Mouse (Mus musculus) cerebellum, adult 2 months (tissue): ENCODE measurements at regions not wholly inside any gene's neighbourhood (a gene's known extent, or its start where the extent isn't known, plus 50 kb on each side); places are given as distances from the start of the nearest gene placed in this dataset.

Experiments used
- CTCF ChIP-seq: fragments of 200-500 bp; IDR thresholded peaks from 2 replicates; pipeline ENCODE4 v1.5.1; 2011; ENCODE audit warnings: low read depth, mild to moderate bottlenecking, control low read depth, low read length, moderate library complexity, borderline replicate concordance; ENCODE audit not compliant: insufficient read depth
- POLR2A ChIP-seq: fragments of 200-500 bp; IDR thresholded peaks from 2 replicates; pipeline ENCODE4 v1.6.1; 2011; ENCODE audit warnings: low read length, control low read depth, borderline replicate concordance; ENCODE audit not compliant: insufficient read depth

DNA sequence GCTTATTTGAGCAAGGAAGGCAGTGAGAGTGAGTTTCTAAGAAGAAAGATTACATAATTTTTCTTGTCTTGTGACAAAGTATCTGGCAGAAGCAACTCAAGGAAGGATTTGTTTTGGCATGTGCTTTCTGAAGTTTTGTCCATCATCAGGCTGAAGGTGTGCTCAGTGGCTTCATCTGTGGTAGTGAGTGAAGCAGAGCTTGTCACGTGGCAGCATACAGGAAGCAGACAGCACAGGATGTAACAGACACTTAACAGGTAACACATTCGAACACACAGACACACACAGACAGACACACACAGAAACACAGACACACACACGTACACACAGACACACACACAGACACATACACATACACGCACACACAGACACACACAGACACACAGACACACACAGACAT, 157.5 kb downstream of the Bcl11a start:
- TF ChIP-seq POLR2A (no peak), CTCF (no peak)
